Mouse (Mus musculus): ENCODE measurements at regions not wholly inside any gene's neighbourhood (a gene's known extent, or its start where the extent isn't known, plus 50 kb on each side); places are given as distances from the start of the nearest gene placed in this dataset.

GRCm38 (mm10) chr1:186383006-186383405, 265.9 kb upstream of the Lyplal1 start:
- H3K9ac ChIP-seq (replicated peaks; ENCODE audit: low read depth, low read length), result no peak overlapping the region
- H3K4me1 ChIP-seq (replicated peaks; ENCODE audit: control insufficient read depth, insufficient read depth, low read length), result no peaks in the 10 kb centered on the region
- 90% methylated on average over 3 of the region's 3 CpGs for WGBS
- H3K4me2 ChIP-seq (ENCODE audit: low read length), result no peak overlapping the region
- H3K36me3 ChIP-seq (ENCODE audit: control insufficient read depth, insufficient read depth), result no peaks in the 10 kb centered on the region
- H3K27me3 ChIP-seq (replicated peaks; ENCODE audit: control insufficient read depth, insufficient read depth, low read length), result no peaks in the 10 kb centered on the region
- H3K4me3 ChIP-seq (replicated peaks; ENCODE audit: low read length), result no peak overlapping the region
- ATAC-seq, result no peak
- H3K9me3 ChIP-seq (ENCODE audit: control insufficient read depth, low read length), result no peaks in the 10 kb centered on the region
- H3K27ac ChIP-seq (ENCODE audit: low read length), result no peak overlapping the region

GRCm38 (mm10) chr1:186379938-186380847, 263.1 kb upstream of the Lyplal1 start:
- ATAC-seq, result no peak
- no peaks in the 10 kb centered on the region for H3K27me3 ChIP-seq (replicated peaks; ENCODE audit: control insufficient read depth, insufficient read depth, low read length)
- no peak overlapping the region for H3K27ac ChIP-seq (ENCODE audit: low read length)
- no peaks in the 10 kb centered on the region for H3K4me1 ChIP-seq (replicated peaks; ENCODE audit: control insufficient read depth, insufficient read depth, low read length)
- no peak overlapping the region for H3K4me3 ChIP-seq (replicated peaks; ENCODE audit: low read length)
- H3K4me2 ChIP-seq (ENCODE audit: low read length), result no peak overlapping the region
- H3K9me3 ChIP-seq (ENCODE audit: control insufficient read depth, low read length), result no peaks in the 10 kb centered on the region
- WGBS, result 89% methylated on average over 10 of the region's 10 CpGs
- H3K9ac ChIP-seq (replicated peaks; ENCODE audit: low read depth, low read length), result no peak overlapping the region
- H3K36me3 ChIP-seq (ENCODE audit: control insufficient read depth, insufficient read depth), result no peaks in the 10 kb centered on the region

- 98% methylated on average over 9 of the region's 9 CpGs for WGBS
- no peak overlapping the region for H3K9ac ChIP-seq (replicated peaks; ENCODE audit: low read depth, low read length)
- H3K4me2 ChIP-seq (ENCODE audit: low read length), result no peak overlapping the region
- H3K9me3 ChIP-seq (ENCODE audit: control insufficient read depth, low read length), result no peaks in the 10 kb centered on the region
- no peak for ATAC-seq
- no peaks in the 10 kb centered on the region for H3K4me1 ChIP-seq (replicated peaks; ENCODE audit: control insufficient read depth, insufficient read depth, low read length)
- no peak overlapping the region for H3K27ac ChIP-seq (ENCODE audit: low read length)
- no peak overlapping the region for H3K4me3 ChIP-seq (replicated peaks; ENCODE audit: low read length)
- no peaks in the 10 kb centered on the region for H3K36me3 ChIP-seq (ENCODE audit: control insufficient read depth, insufficient read depth)
- H3K27me3 ChIP-seq (replicated peaks; ENCODE audit: control insufficient read depth, insufficient read depth, low read length), result no peaks in the 10 kb centered on the region
Observed at GRCm38 (mm10) chr1:186376906-186377623, 260.0 kb upstream of the Lyplal1 start.

- no peak for ATAC-seq
- whole genome bisulfite sequencing, result 89% methylated on average over 9 of the region's 9 CpGs
- no peak overlapping the region for H3K4me2 ChIP-seq (ENCODE audit: low read length)
- H3K4me1 ChIP-seq (replicated peaks; ENCODE audit: control insufficient read depth, insufficient read depth, low read length), result no peaks in the 10 kb centered on the region
- H3K9ac ChIP-seq (replicated peaks; ENCODE audit: low read depth, low read length), result no peak overlapping the region
- no peak overlapping the region for H3K27ac ChIP-seq (ENCODE audit: low read length)
- H3K4me3 ChIP-seq (replicated peaks; ENCODE audit: low read length), result no peak overlapping the region
- no peaks in the 10 kb centered on the region for H3K36me3 ChIP-seq (ENCODE audit: control insufficient read depth, insufficient read depth)
- H3K9me3 ChIP-seq (ENCODE audit: control insufficient read depth, low read length), result no peaks in the 10 kb centered on the region
- H3K27me3 ChIP-seq (replicated peaks; ENCODE audit: control insufficient read depth, insufficient read depth, low read length), result no peaks in the 10 kb centered on the region
Observed at GRCm38 (mm10) chr1:186374009-186374649, 257.0 kb upstream of the Lyplal1 start.

GRCm38 (mm10) chr1:186373386-186373785, 256.3 kb upstream of the Lyplal1 start:
- H3K27ac ChIP-seq (ENCODE audit: low read length), result no peak overlapping the region
- WGBS, result 20% methylated on average over 4 of the region's 4 CpGs
- H3K4me1 ChIP-seq (replicated peaks; ENCODE audit: control insufficient read depth, insufficient read depth, low read length), result no peaks in the 10 kb centered on the region
- no peak overlapping the region for H3K4me2 ChIP-seq (ENCODE audit: low read length)
- ATAC-seq, result no peak
- H3K36me3 ChIP-seq (ENCODE audit: control insufficient read depth, insufficient read depth), result no peaks in the 10 kb centered on the region
- no peak overlapping the region for H3K9ac ChIP-seq (replicated peaks; ENCODE audit: low read depth, low read length)
- H3K9me3 ChIP-seq (ENCODE audit: control insufficient read depth, low read length), result no peaks in the 10 kb centered on the region
- H3K4me3 ChIP-seq (replicated peaks; ENCODE audit: low read length), result no peak overlapping the region
- H3K27me3 ChIP-seq (replicated peaks; ENCODE audit: control insufficient read depth, insufficient read depth, low read length), result no peaks in the 10 kb centered on the region

- WGBS, result 98% methylated on average over 2 of the region's 2 CpGs
- H3K27me3 ChIP-seq (replicated peaks; ENCODE audit: control insufficient read depth, insufficient read depth, low read length), result no peaks in the 10 kb centered on the region
- H3K9ac ChIP-seq (replicated peaks; ENCODE audit: low read depth, low read length), result no peak overlapping the region
- ATAC-seq, result 0 out of 2 replicates have a peak, but pooled peaks have one; percentile 12
- no peak overlapping the region for H3K4me2 ChIP-seq (ENCODE audit: low read length)
- no peak overlapping the region for H3K27ac ChIP-seq (ENCODE audit: low read length)
- no peak overlapping the region for H3K4me3 ChIP-seq (replicated peaks; ENCODE audit: low read length)
- H3K9me3 ChIP-seq (ENCODE audit: control insufficient read depth, low read length), result no peaks in the 10 kb centered on the region
- no peaks in the 10 kb centered on the region for H3K4me1 ChIP-seq (replicated peaks; ENCODE audit: control insufficient read depth, insufficient read depth, low read length)
- no peaks in the 10 kb centered on the region for H3K36me3 ChIP-seq (ENCODE audit: control insufficient read depth, insufficient read depth)
Observed at GRCm38 (mm10) chr1:186372770-186373353, 255.8 kb upstream of the Lyplal1 start.

- Histone ChIP-seq H3K9me3 (ENCODE audit: control insufficient read depth, low read length) (no peaks in the 10 kb centered on the region), H3K27ac (ENCODE audit: low read length) (no peak overlapping the region), H3K36me3 (ENCODE audit: control insufficient read depth, insufficient read depth) (no peaks in the 10 kb centered on the region), H3K4me3 (replicated peaks; ENCODE audit: low read length) (no peak overlapping the region), H3K9ac (replicated peaks; ENCODE audit: low read depth, low read length) (no peak overlapping the region), H3K4me1 (replicated peaks; ENCODE audit: control insufficient read depth, insufficient read depth, low read length) (no peaks in the 10 kb centered on the region), H3K4me2 (ENCODE audit: low read length) (no peak overlapping the region), H3K27me3 (replicated peaks; ENCODE audit: control insufficient read depth, insufficient read depth, low read length) (no peaks in the 10 kb centered on the region)
- no peak for ATAC-seq
- WGBS, result 89% methylated on average over 4 of the region's 4 CpGs
Observed at GRCm38 (mm10) chr1:186363356-186363755, 246.2 kb upstream of the Lyplal1 start.

- H3K9ac ChIP-seq (replicated peaks; ENCODE audit: low read depth, low read length), result no peak overlapping the region
- H3K27ac ChIP-seq (ENCODE audit: low read length), result no peak overlapping the region
- no peak overlapping the region for H3K4me2 ChIP-seq (ENCODE audit: low read length)
- H3K4me1 ChIP-seq (replicated peaks; ENCODE audit: control insufficient read depth, insufficient read depth, low read length), result no peaks in the 10 kb centered on the region
- H3K36me3 ChIP-seq (ENCODE audit: control insufficient read depth, insufficient read depth), result no peaks in the 10 kb centered on the region
- no peaks in the 10 kb centered on the region for H3K9me3 ChIP-seq (ENCODE audit: control insufficient read depth, low read length)
- ATAC-seq, result no peak
- H3K4me3 ChIP-seq (replicated peaks; ENCODE audit: low read length), result no peak overlapping the region
- 78% methylated on average over 15 of the region's 15 CpGs for WGBS
- H3K27me3 ChIP-seq (replicated peaks; ENCODE audit: control insufficient read depth, insufficient read depth, low read length), result no peaks in the 10 kb centered on the region
Observed at GRCm38 (mm10) chr1:186358011-186358670, 241.0 kb upstream of the Lyplal1 start.
